Mouse (Mus musculus) forebrain, embryonic 12.5 days (tissue): Measurements from ENCODE around the gene Atxn1. TPM values are rescaled to one million over a fixed set of nuclear protein-coding genes. Genes with fewer than 3 reads are reported as not detected.

ENCODE experiments used
- ATAC-seq: fragments of 200-750 bp; cut with Nextera tagmentation; 2 replicates; pipeline ENCODE4 v1.8.0; 2017; ENCODE audit warnings: moderate TSS enrichment; ENCODE audit not compliant: low FRiP score
- H3K27ac ChIP-seq: fragments of 300-500 bp; sonication (generic); 2 replicates; pipeline ENCODE4 v1.5.1; 2016; ENCODE audit warnings: mild to moderate bottlenecking
- H3K27me3 ChIP-seq: fragments of 300-500 bp; sonication (generic); 2 replicates; pipeline ENCODE4 v1.6.1; 2016; ENCODE audit warnings: mild to moderate bottlenecking
- H3K36me3 ChIP-seq: fragments of 300-500 bp; sonication (generic); replicated peaks from 2 replicates; pipeline ENCODE4 v1.6.1; 2016; ENCODE audit warnings: mild to moderate bottlenecking
- H3K4me1 ChIP-seq: fragments of 300-500 bp; sonication (generic); 2 replicates; pipeline ENCODE4 v1.6.1; 2016
- H3K4me2 ChIP-seq: fragments of 300-500 bp; sonication (generic); 2 replicates; pipeline ENCODE4 v1.6.1; 2016; ENCODE audit warnings: mild to moderate bottlenecking, moderate library complexity
- H3K4me3 ChIP-seq: fragments of 300-500 bp; sonication (generic); replicated peaks from 2 replicates; pipeline ENCODE4 v1.5.1; 2016; ENCODE audit warnings: mild to moderate bottlenecking
- H3K9ac ChIP-seq: fragments of 300-500 bp; sonication (generic); 2 replicates; pipeline ENCODE4 v1.6.1; 2016; ENCODE audit warnings: mild to moderate bottlenecking
- H3K9me3 ChIP-seq: fragments of 300-500 bp; sonication (generic); 2 replicates; pipeline ENCODE4 v1.6.1; 2016
- WGBS: fragments of 180-500 bp; shearing (Covaris S2); methylation state at CpG from one replicate; pipeline ENCODE4 v1.1.7; 2016; 5-methylcytosine and 5-hydroxymethylcytosine counted together
- polyA plus RNA-seq: library from polyadenylated mRNA; unstranded; fragments of >200 nt; fragmentation: Nextera tagmentation; extraction: Ambion mirVana; gene quantifications from 2 replicates; pipeline ENCODE4 v1.2.1, GENCODE M21; 2016

Atxn1 gene
- polyA plus RNA-seq, 1 experiment from 2014 or later, result 3.7 TPM

DNA sequence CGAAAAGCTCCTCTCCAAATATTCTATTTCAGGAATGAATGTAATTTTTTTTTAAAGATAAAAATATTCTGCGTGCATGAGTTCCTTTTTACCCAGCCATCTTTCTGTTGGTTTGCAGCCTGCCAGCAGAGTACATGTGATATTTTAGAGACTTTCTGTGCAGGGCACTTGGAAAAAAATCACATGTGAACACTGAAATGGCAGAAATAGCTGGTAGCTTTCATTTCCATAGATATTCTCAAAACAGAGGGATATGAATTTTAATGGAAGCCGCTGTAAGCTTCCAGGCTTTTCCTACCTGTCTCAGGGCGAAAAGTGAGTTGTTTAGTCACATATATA is 142.3 kb downstream of the Atxn1 start:
- Histone ChIP-seq H3K27me3 (no peaks in the 10 kb centered on the region), H3K9ac (no peak overlapping the region), H3K4me1 (0 out of 2 replicates have a peak, but pooled peaks cover under 1% of the 10 kb centered on the region), H3K36me3 (no peaks in the 10 kb centered on the region), H3K4me2 (no peak overlapping the region), H3K27ac (no peak overlapping the region), H3K9me3 (0 out of 2 replicates have a peak, but pooled peaks cover 4% of the 10 kb centered on the region), H3K4me3 (no peak overlapping the region)
- WGBS, result 94% methylated on average over 4 of the region's 4 CpGs
- no peak for ATAC-seq

DNA sequence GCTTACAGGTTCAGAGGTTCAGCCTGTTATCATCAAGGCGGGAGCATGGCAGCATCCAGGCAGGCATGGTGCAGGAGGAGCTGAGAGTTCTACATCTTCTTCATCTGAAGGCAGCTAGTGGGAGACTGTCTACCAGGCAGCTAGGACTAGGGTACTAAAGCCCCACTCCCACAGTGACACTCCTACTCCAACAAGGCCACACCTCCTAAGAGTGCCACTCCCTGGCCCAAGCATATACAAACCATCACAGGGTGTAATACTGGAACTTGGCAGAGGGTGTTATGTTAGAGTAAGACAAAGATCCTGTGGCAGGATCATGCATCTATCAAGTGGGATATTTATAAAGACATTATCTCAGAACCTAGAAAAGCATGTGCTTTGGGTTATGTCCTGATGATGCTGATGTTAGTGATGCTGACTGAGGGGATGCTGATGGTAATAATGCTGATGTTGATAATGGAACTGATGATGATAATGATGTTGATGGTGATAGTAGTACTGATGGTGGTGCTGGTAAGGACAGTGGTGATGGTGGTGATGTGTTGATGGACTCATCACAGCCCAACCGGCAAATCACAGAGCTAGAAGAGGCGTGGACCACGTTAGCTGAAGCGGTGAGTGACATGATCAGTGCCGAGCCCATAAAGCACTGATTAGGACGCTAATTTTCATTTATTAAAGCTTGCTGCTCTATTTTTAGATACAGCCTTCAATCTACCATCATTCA is 142.9 kb downstream of the Atxn1 start:
- Histone ChIP-seq H3K4me1 (no peaks in the 10 kb centered on the region), H3K9ac (no peak overlapping the region), H3K9me3 (0 out of 2 replicates have a peak, but pooled peaks cover 4% of the 10 kb centered on the region), H3K27me3 (no peaks in the 10 kb centered on the region), H3K4me3 (no peak overlapping the region), H3K4me2 (no peak overlapping the region), H3K36me3 (no peaks in the 10 kb centered on the region), H3K27ac (no peak overlapping the region)
- no peak for ATAC-seq
- WGBS, result 92% methylated on average over 7 of the region's 7 CpGs

DNA sequence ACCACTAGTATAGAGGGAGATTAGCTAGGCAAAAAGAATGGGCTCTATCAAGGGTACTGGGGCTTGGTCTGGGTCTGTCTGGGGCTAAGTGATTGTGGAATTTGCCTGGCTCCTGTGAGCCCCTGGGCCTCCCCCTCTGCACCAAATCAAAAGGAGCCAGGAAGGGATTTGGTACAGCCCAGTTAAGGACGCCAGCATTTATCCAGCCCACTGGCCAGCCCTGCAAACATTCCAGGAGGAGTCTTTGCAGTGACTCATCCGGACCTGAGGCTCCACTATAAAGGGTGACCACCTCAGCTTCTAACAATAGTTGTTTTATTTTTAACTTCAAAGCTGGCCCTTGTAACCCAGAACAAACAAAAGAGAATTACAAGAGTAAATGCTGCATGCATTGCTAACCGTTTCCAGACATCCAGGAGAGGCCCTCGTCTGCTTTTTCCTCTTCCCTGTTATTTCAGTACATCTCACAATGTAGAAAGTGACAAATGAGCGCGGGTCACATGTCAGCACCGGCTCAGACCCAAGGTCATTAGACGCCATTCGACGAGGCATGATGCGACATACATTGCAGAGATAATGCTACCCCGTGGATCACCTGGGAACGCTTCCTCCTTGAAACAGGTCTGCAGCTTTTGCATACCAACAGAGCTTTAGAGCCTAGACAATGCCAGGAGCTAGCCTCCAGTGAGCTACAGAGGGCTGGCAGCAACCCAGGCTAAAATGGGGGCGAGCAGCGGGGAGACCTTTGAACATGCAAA is 144.2 kb downstream of the Atxn1 start:
- H3K27ac ChIP-seq, result no peak overlapping the region
- H3K4me2 ChIP-seq, result no peak overlapping the region
- ATAC-seq, result no peak

DNA sequence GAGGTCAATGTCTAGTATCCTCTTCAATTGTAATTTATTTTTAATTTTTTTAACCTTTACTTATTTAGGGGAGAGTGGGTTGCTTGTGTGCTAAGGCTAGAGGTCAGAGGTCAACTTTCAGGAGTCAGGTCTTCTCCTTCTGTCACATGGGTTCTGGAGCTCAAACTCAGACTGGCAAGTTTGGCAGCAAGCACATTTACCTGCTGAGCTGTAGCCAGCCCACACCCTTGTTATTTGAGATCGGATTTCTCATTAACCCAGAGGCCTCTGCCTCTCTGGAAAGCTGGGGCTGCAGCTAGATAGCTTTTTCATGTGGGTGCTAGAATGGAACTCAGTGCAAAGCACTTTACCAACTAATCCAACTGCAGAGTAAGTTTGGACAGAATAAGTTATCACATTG is 148.1 kb downstream of the Atxn1 start:
- no peaks in the 10 kb centered on the region for H3K27me3 ChIP-seq
- H3K4me2 ChIP-seq, result no peak overlapping the region
- H3K9me3 ChIP-seq, result no peaks in the 10 kb centered on the region
- ATAC-seq, result no peak
- H3K9ac ChIP-seq, result no peak overlapping the region
- no peak overlapping the region for H3K4me3 ChIP-seq
- no peaks in the 10 kb centered on the region for H3K36me3 ChIP-seq
- H3K27ac ChIP-seq, result no peak overlapping the region
- 50% methylated on average over 1 of the region's 1 CpGs for WGBS
- H3K4me1 ChIP-seq, result no peaks in the 10 kb centered on the region

More for the DNA sequence above, 144.2 kb downstream of the Atxn1 start:
- H3K27me3 ChIP-seq, result no peaks in the 10 kb centered on the region
- no peaks in the 10 kb centered on the region for H3K9me3 ChIP-seq
- H3K9ac ChIP-seq, result no peak overlapping the region
- no peaks in the 10 kb centered on the region for H3K36me3 ChIP-seq
- H3K4me1 ChIP-seq, result no peaks in the 10 kb centered on the region
- H3K4me3 ChIP-seq, result no peak overlapping the region
- 45% methylated on average over 15 of the region's 15 CpGs for WGBS

DNA sequence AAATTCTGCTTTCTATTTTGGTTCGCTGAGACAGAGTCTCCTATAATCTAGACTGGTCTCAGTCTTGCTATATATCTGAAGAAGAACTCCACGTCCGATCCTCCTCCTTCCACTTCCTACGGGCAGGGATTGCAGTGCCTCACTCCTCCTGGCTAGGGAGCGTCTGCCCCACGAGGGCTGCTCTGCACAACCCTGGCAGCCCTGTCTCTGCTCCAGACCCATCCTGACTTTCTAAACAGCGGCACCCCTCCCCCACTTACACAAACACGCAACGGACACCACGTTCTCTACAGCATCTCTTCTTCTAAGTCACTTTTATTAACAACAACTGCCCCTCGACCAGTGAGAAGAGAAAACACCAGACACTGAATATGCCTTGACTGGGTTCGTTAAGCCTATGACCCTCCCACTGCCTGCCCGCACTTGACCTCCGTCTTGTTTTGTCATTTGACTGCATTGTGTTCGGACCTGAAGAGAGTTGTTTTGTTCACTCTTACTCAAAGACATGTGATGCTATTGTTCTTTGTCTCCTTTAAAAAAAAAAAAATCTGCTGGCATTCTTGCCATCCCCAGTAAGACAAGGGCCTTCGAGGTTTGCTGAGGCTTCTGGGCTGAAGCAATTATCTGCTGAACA is 154.9 kb downstream of the Atxn1 start:
- H3K4me3 ChIP-seq, result no peak overlapping the region
- no peak for ATAC-seq
- no peak overlapping the region for H3K27ac ChIP-seq
- no peaks in the 10 kb centered on the region for H3K36me3 ChIP-seq
- H3K9ac ChIP-seq, result no peak overlapping the region
- 39% methylated on average over 16 of the region's 16 CpGs for WGBS
- H3K27me3 ChIP-seq, result peaks cover 16% of the 10 kb centered on the region; the same call in 1 of the 2 replicates
- H3K4me2 ChIP-seq, result peak overlapping the region; percentile 8; the same call in 1 of the 2 replicates
- no peaks in the 10 kb centered on the region for H3K9me3 ChIP-seq
- peaks cover 47% of the 10 kb centered on the region for H3K4me1 ChIP-seq

DNA sequence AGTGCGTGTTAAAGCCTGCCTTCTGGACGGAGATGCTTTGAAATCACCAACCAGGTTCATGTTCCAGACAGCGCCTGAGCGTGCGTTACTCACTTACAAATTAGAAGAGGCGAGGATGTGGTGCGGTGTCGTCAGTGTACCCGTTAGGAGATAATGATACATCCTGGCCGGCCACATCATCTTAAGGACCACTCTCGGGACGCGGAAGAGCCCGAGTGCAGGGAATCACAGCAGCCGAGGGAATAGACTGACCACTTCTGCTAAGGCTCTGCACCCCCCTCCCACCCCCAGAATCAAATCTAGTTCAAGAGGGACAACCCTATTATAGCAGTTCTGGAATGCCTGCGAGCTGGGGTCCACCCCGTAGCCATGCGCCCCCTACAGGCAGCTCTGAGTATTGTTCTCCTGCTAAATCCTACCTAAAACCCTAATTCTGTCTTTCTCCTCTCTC is 157.2 kb downstream of the Atxn1 start:
- Histone ChIP-seq H3K27me3 (peaks cover 26% of the 10 kb centered on the region; the same call in 1 of the 2 replicates), H3K27ac (no peak overlapping the region), H3K9ac (no peak overlapping the region), H3K4me2 (peak overlapping the region; percentile 50), H3K4me3 (peak overlapping the region; percentile 11; the same call in 1 of the 2 replicates), H3K36me3 (no peaks in the 10 kb centered on the region), H3K4me1 (peaks cover 53% of the 10 kb centered on the region), H3K9me3 (no peaks in the 10 kb centered on the region)
- ATAC-seq, result peak; percentile 24; the same call in 1 of the 2 replicates
- 8% methylated on average over 18 of the region's 18 CpGs for WGBS

DNA sequence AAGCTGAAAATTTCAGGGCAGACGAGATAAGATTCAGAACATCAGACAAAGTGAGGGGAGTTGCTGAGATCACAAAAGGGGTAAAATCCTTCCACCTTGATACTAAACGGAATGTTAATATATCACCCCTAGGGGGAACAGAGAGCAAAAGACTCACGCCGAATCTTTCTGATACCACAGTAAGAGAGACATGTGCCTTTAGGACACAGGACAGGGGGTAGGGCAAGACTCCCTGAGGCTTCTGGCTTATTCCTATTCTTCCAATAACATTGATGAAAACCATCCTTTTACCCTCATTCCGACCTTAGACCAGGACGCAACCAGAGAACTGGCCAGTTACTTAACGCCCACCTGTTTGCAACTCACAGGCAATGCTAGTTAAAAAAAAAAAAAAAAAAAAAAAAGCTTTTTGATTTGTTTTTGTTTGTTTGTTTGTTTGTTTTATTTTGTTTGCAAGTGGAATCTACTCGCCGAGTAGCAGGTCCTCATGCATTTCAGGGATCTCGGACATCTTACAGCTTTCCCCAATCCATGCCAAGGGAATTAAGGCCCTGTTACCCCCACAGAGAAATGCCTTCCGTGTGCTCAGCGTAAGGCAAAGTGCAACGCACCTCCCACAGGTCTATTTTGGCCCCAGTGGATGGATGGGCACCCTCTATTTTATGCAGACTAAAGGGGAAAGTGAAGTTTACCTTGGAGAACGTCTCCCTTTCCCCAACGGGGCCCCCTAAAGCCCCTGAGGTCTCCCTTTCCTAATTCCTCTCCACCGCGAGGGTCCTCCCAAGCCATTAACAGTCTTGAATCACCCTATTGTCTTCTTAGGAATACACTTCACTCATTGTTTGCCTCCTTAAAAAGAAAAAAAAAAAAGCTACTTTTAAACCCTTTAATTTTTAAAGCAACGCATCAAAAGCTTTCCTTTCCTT is 157.9 kb downstream of the Atxn1 start:
- Histone ChIP-seq H3K4me3 (no peak overlapping the region), H3K27ac (peak overlapping the region; percentile 56; the same call in 1 of the 2 replicates), H3K4me1 (peaks cover 56% of the 10 kb centered on the region), H3K4me2 (peak overlapping the region; percentile 50), H3K36me3 (no peaks in the 10 kb centered on the region), H3K27me3 (peaks cover 27% of the 10 kb centered on the region; the same call in 1 of the 2 replicates), H3K9ac (no peak overlapping the region; the same call in 1 of the 2 replicates), H3K9me3 (no peaks in the 10 kb centered on the region)
- no peak for ATAC-seq
- WGBS, result 10% methylated on average over 18 of the region's 18 CpGs

DNA sequence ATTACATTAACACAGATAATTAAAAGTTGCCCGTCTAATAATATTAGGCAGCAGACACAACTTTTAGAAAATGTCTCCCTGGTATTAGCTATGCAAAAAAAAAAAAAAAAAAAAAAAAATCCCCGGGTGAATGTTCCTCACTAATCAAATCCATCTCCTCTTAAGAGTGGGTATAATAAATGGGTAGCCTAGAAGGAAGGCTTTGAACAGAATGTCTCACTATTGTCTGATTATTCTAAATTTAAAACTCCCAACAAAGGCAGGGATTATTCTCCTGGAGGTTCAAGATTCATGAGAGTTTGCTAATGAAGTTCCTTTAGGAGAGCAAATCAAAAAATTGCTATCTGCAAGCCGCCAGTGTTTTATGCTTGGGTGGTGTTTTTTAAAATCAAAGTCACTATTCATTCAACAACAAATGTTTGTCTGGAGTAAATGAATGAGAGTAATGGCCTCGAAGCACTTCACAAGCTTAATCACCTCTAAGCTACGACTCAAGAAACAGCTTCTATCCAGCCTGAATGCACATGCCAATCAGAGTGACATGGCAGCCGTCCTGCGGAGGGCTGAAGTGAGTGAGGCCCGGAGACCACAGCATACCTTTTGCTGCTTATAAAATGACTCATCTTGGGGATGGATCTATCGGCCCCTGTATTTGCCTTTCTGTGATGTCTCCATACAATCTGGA is 158.8 kb downstream of the Atxn1 start:
- Histone ChIP-seq H3K9me3 (no peaks in the 10 kb centered on the region), H3K4me1 (peaks cover 56% of the 10 kb centered on the region), H3K4me3 (no peak overlapping the region), H3K27me3 (peaks cover 26% of the 10 kb centered on the region; the same call in 1 of the 2 replicates), H3K4me2 (peak overlapping the region; percentile 50; the same call in 1 of the 2 replicates), H3K36me3 (no peaks in the 10 kb centered on the region), H3K9ac (no peak overlapping the region), H3K27ac (peak overlapping the region; percentile 56; the same call in 1 of the 2 replicates)
- peak; percentile 80; the same call in 1 of the 2 replicates for ATAC-seq
- WGBS, result 8% methylated on average over 9 of the region's 9 CpGs

DNA sequence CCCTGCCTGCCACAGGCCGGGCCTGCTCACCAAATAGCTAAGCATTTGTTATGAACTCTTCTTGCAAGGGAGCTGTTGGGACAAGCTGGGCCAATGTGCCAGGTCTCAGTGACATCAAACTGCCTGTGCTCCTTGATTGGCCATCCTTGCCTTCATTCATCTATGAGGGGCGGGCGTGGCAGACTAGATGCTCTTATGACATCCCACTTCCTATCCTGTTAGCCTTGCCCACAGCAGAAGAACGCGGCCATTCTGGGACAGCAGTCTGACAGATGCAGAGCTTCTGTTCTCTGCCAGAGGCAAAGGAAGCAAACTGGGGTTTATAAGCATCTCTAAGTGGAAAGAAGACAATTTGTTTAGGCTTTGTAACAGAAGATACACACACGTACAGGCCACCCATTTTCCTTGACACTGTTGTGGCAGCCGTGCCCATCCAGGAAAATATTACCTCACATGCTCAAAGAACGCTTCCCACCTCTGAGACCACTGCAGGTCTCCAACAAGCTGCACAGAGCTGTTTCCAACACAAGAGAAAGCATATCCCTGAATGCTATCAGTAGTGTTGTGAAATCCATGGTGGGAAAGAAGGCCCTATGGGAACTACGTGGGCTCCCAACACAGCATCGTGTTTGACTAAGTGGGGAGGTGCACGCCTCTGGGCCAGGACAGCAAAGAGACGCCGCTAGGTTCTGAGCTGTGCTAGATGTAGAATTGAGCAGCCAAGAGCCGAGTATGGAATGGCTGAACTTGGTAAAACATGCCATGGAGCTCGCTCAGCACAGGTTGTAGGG is 162.0 kb downstream of the Atxn1 start:
- Histone ChIP-seq H3K27me3 (0 out of 2 replicates have a peak, but pooled peaks cover 11% of the 10 kb centered on the region), H3K36me3 (no peaks in the 10 kb centered on the region), H3K9me3 (no peaks in the 10 kb centered on the region), H3K4me3 (no peak overlapping the region), H3K4me1 (peaks cover 34% of the 10 kb centered on the region), H3K9ac (no peak overlapping the region), H3K27ac (no peak overlapping the region), H3K4me2 (no peak overlapping the region)
- ATAC-seq, result no peak
- 93% methylated on average over 15 of the region's 15 CpGs for WGBS

DNA sequence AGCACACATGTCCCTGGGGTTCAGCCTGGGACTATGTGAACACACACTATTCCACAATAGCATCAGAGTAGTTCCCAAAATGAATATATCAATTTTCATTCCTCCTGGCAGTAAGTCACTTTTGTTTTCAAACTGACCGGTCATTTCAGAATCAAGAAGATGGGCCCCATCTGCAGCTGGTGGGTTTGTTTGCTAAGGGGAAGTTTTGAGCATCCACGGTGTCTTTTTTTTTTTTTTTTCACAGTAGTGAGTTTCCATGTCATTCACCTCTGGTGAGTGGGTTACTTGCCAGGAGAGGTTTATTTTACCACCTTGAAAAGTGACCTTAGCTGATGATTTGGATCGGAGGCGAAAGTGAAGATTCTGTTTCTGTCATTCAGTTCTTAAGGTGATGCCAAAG is 166.6 kb downstream of the Atxn1 start:
- ATAC-seq, result no peak
- Histone ChIP-seq H3K9me3 (no peaks in the 10 kb centered on the region), H3K36me3 (no peaks in the 10 kb centered on the region; the same call in 1 of the 2 replicates), H3K9ac (no peak overlapping the region), H3K4me3 (no peak overlapping the region), H3K4me2 (no peak overlapping the region), H3K27me3 (0 out of 2 replicates have a peak, but pooled peaks cover 6% of the 10 kb centered on the region), H3K4me1 (peaks cover 4% of the 10 kb centered on the region; the same call in 1 of the 2 replicates), H3K27ac (no peak overlapping the region)
- 94% methylated on average over 4 of the region's 4 CpGs for WGBS
